Mouse (Mus musculus): Measurements from ENCODE around the gene Atf4. TPM values are rescaled to one million over a fixed set of nuclear protein-coding genes. Genes with fewer than 3 reads are reported as not detected.

Gene Atf4
- total and polyA plus RNA-seq, 3 experiments: 85.1 to 444 (median 351) TPM

GRCm38 (mm10) chr15:80259406-80260045 is 4.5 kb downstream of the Atf4 start:
- H3K79me2 ChIP-seq (ENCODE audit: control insufficient read depth, insufficient read depth, low read length, poor library complexity): peaks cover 37% of the 10 kb centered on the region
- no peaks in the 10 kb centered on the region for H3K27me3 ChIP-seq (ENCODE audit: control insufficient read depth in 1 of 2, insufficient read depth in 2 of 2, low read length in 2 of 2)
- peaks cover 0 to 11% of the 10 kb centered on the region in 2 experiments; a peak in 2 of 4 replicates for H3K4me1 ChIP-seq (ENCODE audit: control insufficient read depth in 1 of 2, insufficient read depth in 2 of 2, low read length in 2 of 2)
- no peak for DNase-seq (ENCODE audit: low read depth, low spot score)
- peaks cover 7 to 11% of the 10 kb centered on the region in 2 experiments; a peak in 3 of 4 replicates for H3K36me3 ChIP-seq (ENCODE audit: control insufficient read depth in 1 of 2, insufficient read depth in 2 of 2, low read length in 2 of 2)
- no peak for TF ChIP-seq USF1 (IDR thresholded peaks at IDR 0.05; ENCODE audit: low read depth, low read length)
- TF ChIP-seq TAL1 (IDR thresholded peaks at IDR 0.05; ENCODE audit: low read length): no peak
- TF ChIP-seq POLR2AphosphoS2 (IDR thresholded peaks at IDR 0.05; ENCODE audit: low read length): no peak
- no peak for TF ChIP-seq MXI1 (IDR thresholded peaks at IDR 0.05; ENCODE audit: low read depth, low read length)
- TF ChIP-seq NRF1 (IDR thresholded peaks at IDR 0.05; ENCODE audit: insufficient read depth, low read depth, low read length, poor library complexity, severe bottlenecking): no peak
- no peak for TF ChIP-seq ELF1 (IDR thresholded peaks at IDR 0.05; ENCODE audit: low read depth, low read length)
- no peak for TF ChIP-seq RAD21 (IDR thresholded peaks at IDR 0.05; ENCODE audit: low read depth, low read length)
- TF ChIP-seq POLR2AphosphoS5 (IDR thresholded peaks at IDR 0.05; ENCODE audit: borderline replicate concordance, low read depth, low read length): no peak
- no peak for TF ChIP-seq MYB (IDR thresholded peaks at IDR 0.05; ENCODE audit: low read depth, low read length)
- TF ChIP-seq UBTF (IDR thresholded peaks at IDR 0.05; ENCODE audit: borderline replicate concordance, insufficient read depth, low read depth, low read length): no peak
- TF ChIP-seq POLR2A (IDR thresholded peaks at IDR 0.05; ENCODE audit: control insufficient read depth in 1 of 2, insufficient read depth in 1 of 2, low read depth in 1 of 2, low read length in 2 of 2, poor library complexity in 1 of 2): no peak
- H3K9me3 ChIP-seq (replicated peaks; ENCODE audit: insufficient read depth, low read length): no peaks in the 10 kb centered on the region
- H3K27ac ChIP-seq (ENCODE audit: control insufficient read depth, low read depth, low read length): no peak overlapping the region
- no peak overlapping the region for H3K4me3 ChIP-seq (ENCODE audit: control insufficient read depth in 1 of 2, insufficient read depth in 1 of 2, low read depth in 2 of 2, low read length in 2 of 2)
- H3K9ac ChIP-seq (ENCODE audit: control insufficient read depth, low read depth, low read length, poor library complexity, severe bottlenecking): no peak overlapping the region

GRCm38 (mm10) chr15:80260677-80261076 is 5.7 kb downstream of the Atf4 start:
- H3K9ac ChIP-seq (ENCODE audit: control insufficient read depth, low read depth, low read length, poor library complexity, severe bottlenecking): no peak overlapping the region
- H3K27ac ChIP-seq (ENCODE audit: control insufficient read depth, low read depth, low read length): no peak overlapping the region
- peaks cover 0 to 11% of the 10 kb centered on the region in 2 experiments; a peak in 2 of 4 replicates for H3K4me1 ChIP-seq (ENCODE audit: control insufficient read depth in 1 of 2, insufficient read depth in 2 of 2, low read length in 2 of 2)

More at GRCm38 (mm10) chr15:80260677-80261076, 5.7 kb downstream of the Atf4 start:
- no peaks in the 10 kb centered on the region for H3K27me3 ChIP-seq (ENCODE audit: control insufficient read depth in 1 of 2, insufficient read depth in 2 of 2, low read length in 2 of 2)
- H3K4me3 ChIP-seq (ENCODE audit: control insufficient read depth in 1 of 2, insufficient read depth in 1 of 2, low read depth in 2 of 2, low read length in 2 of 2): no peak overlapping the region
- peak; percentile 84 for DNase-seq (ENCODE audit: low read depth, low spot score)
- H3K79me2 ChIP-seq (ENCODE audit: control insufficient read depth, insufficient read depth, low read length, poor library complexity): peaks cover 30% of the 10 kb centered on the region
- H3K36me3 ChIP-seq (ENCODE audit: control insufficient read depth in 1 of 2, insufficient read depth in 2 of 2, low read length in 2 of 2): peaks cover 7 to 11% of the 10 kb centered on the region in 2 experiments; a peak in 3 of 4 replicates
- TF ChIP-seq MYC (IDR thresholded peaks at IDR 0.05; ENCODE audit: low read depth, low read length) (peak; percentile 44; the same call in 1 of the 2 replicates), MEF2A (IDR thresholded peaks at IDR 0.05; ENCODE audit: extremely low read depth, insufficient replicate concordance, low read depth, low read length, poor library complexity, severe bottlenecking) (no peak), ZNF384 (IDR thresholded peaks at IDR 0.05; ENCODE audit: low read depth, low read length) (no peak), NRF1 (IDR thresholded peaks at IDR 0.05; ENCODE audit: insufficient read depth, low read depth, low read length, poor library complexity, severe bottlenecking) (no peak), ELF1 (IDR thresholded peaks at IDR 0.05; ENCODE audit: low read depth, low read length) (no peak), NELFE (IDR thresholded peaks at IDR 0.05; ENCODE audit: low read depth, low read length) (no peak), RAD21 (IDR thresholded peaks at IDR 0.05; ENCODE audit: low read depth, low read length) (peak; percentile 59), USF1 (IDR thresholded peaks at IDR 0.05; ENCODE audit: low read depth, low read length) (no peak), CTCF (IDR thresholded peaks at IDR 0.05 in 2 of 3, conservative IDR thresholded peaks at IDR 0.05 in 1 of 3; ENCODE audit: control insufficient read depth in 1 of 3, insufficient read depth in 1 of 3, low read depth in 2 of 3, low read length in 3 of 3, poor library complexity in 1 of 3, severe bottlenecking in 1 of 3) (peak; percentile 88 to 98 (median 97)), SMC3 (IDR thresholded peaks at IDR 0.05; ENCODE audit: low read depth, low read length) (peak; percentile 71), RCOR1 (IDR thresholded peaks at IDR 0.05; ENCODE audit: low read depth, low read length) (no peak)
- H3K9me3 ChIP-seq (replicated peaks; ENCODE audit: insufficient read depth, low read length): no peaks in the 10 kb centered on the region
